Mouse (Mus musculus) limb, embryonic 11.5 days (tissue): ENCODE data around the gene Pdzrn3. TPM values are rescaled to one million over a fixed set of nuclear protein-coding genes. Genes with fewer than 3 reads are reported as not detected.

Source experiments
- ATAC-seq: fragments of 200-750 bp; cut with Nextera tagmentation; 2 replicates; pipeline ENCODE4 v1.8.0; 2017; ENCODE audit warnings: low read depth; ENCODE audit not compliant: insufficient number of reproducible peaks, low FRiP score, low TSS enrichment
- DNase-seq: peaks from one replicate; pipeline ENCODE4 v3.0.0-alpha.2; 2015; ENCODE audit warnings: low spot score
- H3K27ac ChIP-seq: fragments of 300-500 bp; sonication (generic); replicated peaks from 2 replicates; pipeline ENCODE4 v1.5.1; 2014; ENCODE audit warnings: low read depth, mild to moderate bottlenecking, low read length
- H3K27me3 ChIP-seq: fragments of 300-500 bp; sonication (generic); 2 replicates; pipeline ENCODE4 v1.6.1; 2014; ENCODE audit warnings: mild to moderate bottlenecking, low read length, mixed read lengths; ENCODE audit not compliant: control insufficient read depth, insufficient read depth
- H3K36me3 ChIP-seq: fragments of 300-500 bp; sonication (generic); 2 replicates; pipeline ENCODE4 v1.6.1; 2014; ENCODE audit warnings: mild to moderate bottlenecking, low read length, moderate library complexity, mixed read lengths; ENCODE audit not compliant: control insufficient read depth, insufficient read depth
- H3K4me1 ChIP-seq: fragments of 300-500 bp; sonication (generic); 2 replicates; pipeline ENCODE4 v1.6.1; 2014; ENCODE audit warnings: low read length, mixed read lengths; ENCODE audit not compliant: control insufficient read depth, insufficient read depth
- H3K4me2 ChIP-seq: fragments of 300-500 bp; sonication (generic); 2 replicates; pipeline ENCODE4 v1.6.1; 2014; ENCODE audit warnings: low read depth, mild to moderate bottlenecking, moderate library complexity; ENCODE audit not compliant: severe bottlenecking
- H3K4me3 ChIP-seq: fragments of 300-500 bp; sonication (generic); 2 replicates; pipeline ENCODE4 v1.5.1; 2014; ENCODE audit warnings: low read depth, low read length
- H3K9ac ChIP-seq: fragments of 300-500 bp; sonication (generic); 2 replicates; pipeline ENCODE4 v1.6.1; 2014; ENCODE audit warnings: mild to moderate bottlenecking, low read length
- H3K9me3 ChIP-seq: fragments of 300-500 bp; sonication (generic); 2 replicates; pipeline ENCODE4 v1.6.1; 2016; ENCODE audit warnings: low read length; ENCODE audit not compliant: control insufficient read depth
- WGBS: fragments of 180-500 bp; shearing (Covaris S2); extraction: QIAGEN DNeasy Blood & Tissue Kit; methylation state at CpG from one replicate; pipeline ENCODE4 v1.1.7; 2014; 5-methylcytosine and 5-hydroxymethylcytosine counted together
- polyA plus RNA-seq: library from polyadenylated mRNA; unstranded; fragments of >200 nt; fragmentation: Nextera tagmentation; extraction: Ambion mirVana; gene quantifications from 2 replicates; pipeline ENCODE4 v1.2.1, GENCODE M21; 2014

Gene Pdzrn3
- polyA plus RNA-seq, 1 experiment from 2014 or later = 11.1 TPM

- H3K27me3 ChIP-seq = no peaks in the 10 kb centered on the region
- ATAC-seq = no peak
- no peak for DNase-seq
- H3K36me3 ChIP-seq = no peaks in the 10 kb centered on the region
- H3K9ac ChIP-seq = no peak overlapping the region
- H3K4me2 ChIP-seq = no peak overlapping the region
- H3K4me3 ChIP-seq = no peak overlapping the region
- H3K4me1 ChIP-seq = peaks cover 27% of the 10 kb centered on the region
- 82% methylated on average over 13 of the region's 13 CpGs for WGBS
- no peaks in the 10 kb centered on the region for H3K9me3 ChIP-seq
- no peak overlapping the region for H3K27ac ChIP-seq
Observed at GRCm38 (mm10) chr6:101278286-101278932, 99.3 kb downstream of the Pdzrn3 start.

- Histone ChIP-seq H3K4me3 (no peak overlapping the region), H3K27me3 (no peaks in the 10 kb centered on the region), H3K9me3 (no peaks in the 10 kb centered on the region), H3K27ac (no peak overlapping the region), H3K4me2 (no peak overlapping the region), H3K36me3 (no peaks in the 10 kb centered on the region), H3K9ac (no peak overlapping the region), H3K4me1 (peaks cover 24% of the 10 kb centered on the region)
- WGBS = 87% methylated on average over 8 of the region's 8 CpGs
- ATAC-seq (no peak), DNase-seq (no peak)
Observed at GRCm38 (mm10) chr6:101276261-101276660, 101.4 kb downstream of the Pdzrn3 start.

GRCm38 (mm10) chr6:101275806-101276205 is 101.9 kb downstream of the Pdzrn3 start:
- Histone ChIP-seq H3K4me2 (no peak overlapping the region), H3K9ac (no peak overlapping the region), H3K4me3 (no peak overlapping the region), H3K4me1 (peaks cover 23% of the 10 kb centered on the region), H3K27ac (no peak overlapping the region), H3K36me3 (no peaks in the 10 kb centered on the region), H3K9me3 (no peaks in the 10 kb centered on the region), H3K27me3 (no peaks in the 10 kb centered on the region)
- 65% methylated on average over 3 of the region's 3 CpGs for WGBS
- ATAC-seq (no peak), DNase-seq (no peak)

DNA sequence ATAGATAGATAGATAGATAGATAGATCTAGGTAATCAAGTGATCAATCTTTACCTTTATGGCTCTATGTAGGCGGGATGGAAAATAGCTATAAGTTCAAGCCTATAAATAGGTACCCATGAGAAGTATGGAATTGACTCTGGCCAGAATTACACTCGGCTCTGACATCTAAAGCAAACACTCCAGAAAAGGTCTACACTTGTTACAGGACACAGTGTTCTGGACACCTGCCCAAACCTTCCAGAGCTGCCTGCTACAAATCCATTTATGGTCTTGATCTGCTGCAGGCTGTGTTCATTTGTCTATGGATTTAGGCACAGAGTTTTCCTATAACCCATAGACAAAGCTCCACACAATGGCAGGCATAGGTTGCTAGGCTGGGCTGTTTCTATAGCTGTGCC is 102.9 kb downstream of the Pdzrn3 start:
- Histone ChIP-seq H3K9ac (no peak overlapping the region), H3K4me2 (no peak overlapping the region), H3K27ac (no peak overlapping the region), H3K4me3 (no peak overlapping the region), H3K4me1 (peaks cover 22% of the 10 kb centered on the region), H3K9me3 (no peaks in the 10 kb centered on the region), H3K36me3 (no peaks in the 10 kb centered on the region), H3K27me3 (no peaks in the 10 kb centered on the region)
- WGBS = 90% methylated on average over 2 of the region's 2 CpGs
- ATAC-seq = no peak
- no peak for DNase-seq

DNA sequence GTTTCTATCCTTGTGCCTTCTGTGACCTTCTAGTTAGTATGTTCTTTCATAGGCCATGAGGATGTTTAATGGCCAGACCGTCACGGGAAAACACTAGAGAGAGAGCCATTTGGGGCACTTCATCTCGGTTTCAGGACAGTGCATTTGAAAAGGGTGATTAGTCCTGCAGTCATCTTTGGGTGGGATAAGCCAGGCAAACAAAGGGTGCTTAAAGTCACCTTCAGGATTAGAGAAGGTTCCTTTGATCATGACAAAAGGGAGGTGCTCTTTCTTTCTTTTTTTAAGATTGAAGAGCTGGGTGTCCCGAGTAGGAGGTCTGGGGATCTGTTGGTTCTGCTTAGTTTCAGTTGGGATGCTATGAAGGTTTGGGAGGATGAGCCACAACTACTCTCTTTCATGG is 105.4 kb downstream of the Pdzrn3 start:
- Histone ChIP-seq H3K4me3 (no peak overlapping the region), H3K27ac (no peak overlapping the region), H3K9ac (no peak overlapping the region), H3K4me1 (peaks cover 40% of the 10 kb centered on the region), H3K27me3 (no peaks in the 10 kb centered on the region), H3K9me3 (no peaks in the 10 kb centered on the region), H3K4me2 (no peak overlapping the region), H3K36me3 (no peaks in the 10 kb centered on the region)
- DNase-seq (no peak), ATAC-seq (no peak)
- WGBS = 15% methylated on average over 4 of the region's 4 CpGs

GRCm38 (mm10) chr6:101271378-101272135 is 106.1 kb downstream of the Pdzrn3 start:
- peaks cover 40% of the 10 kb centered on the region for H3K4me1 ChIP-seq
- ATAC-seq (no peak), DNase-seq (no peak)
- 16% methylated on average over 15 of the region's 15 CpGs for WGBS
- H3K36me3 ChIP-seq = no peaks in the 10 kb centered on the region
- no peak overlapping the region for H3K27ac ChIP-seq
- no peak overlapping the region for H3K4me3 ChIP-seq
- no peaks in the 10 kb centered on the region for H3K27me3 ChIP-seq
- H3K4me2 ChIP-seq = no peak overlapping the region
- no peaks in the 10 kb centered on the region for H3K9me3 ChIP-seq
- H3K9ac ChIP-seq = no peak overlapping the region

- ATAC-seq (peak; percentile 35; the same call in 1 of the 2 replicates), DNase-seq (peak; percentile 52)
- no peaks in the 10 kb centered on the region for H3K27me3 ChIP-seq
- H3K36me3 ChIP-seq = no peaks in the 10 kb centered on the region
- H3K9me3 ChIP-seq = no peaks in the 10 kb centered on the region
- peaks cover 40% of the 10 kb centered on the region for H3K4me1 ChIP-seq
- 37% methylated on average over 7 of the region's 7 CpGs for WGBS
- 0 out of 2 replicates have a peak overlapping the region, but pooled peaks have one; percentile 7 for H3K4me2 ChIP-seq
- H3K4me3 ChIP-seq = no peak overlapping the region
- H3K9ac ChIP-seq = no peak overlapping the region
- peak overlapping the region; percentile 80 for H3K27ac ChIP-seq
Observed at GRCm38 (mm10) chr6:101270095-101270826, 107.4 kb downstream of the Pdzrn3 start.

GRCm38 (mm10) chr6:101269335-101270094 is 108.2 kb downstream of the Pdzrn3 start:
- no peak overlapping the region for H3K9ac ChIP-seq
- 49% methylated on average over 10 of the region's 10 CpGs for WGBS
- no peak overlapping the region for H3K4me3 ChIP-seq
- no peaks in the 10 kb centered on the region for H3K36me3 ChIP-seq
- H3K4me1 ChIP-seq = peaks cover 40% of the 10 kb centered on the region
- DNase-seq = no peak
- no peaks in the 10 kb centered on the region for H3K27me3 ChIP-seq
- no peaks in the 10 kb centered on the region for H3K9me3 ChIP-seq
- 0 out of 2 replicates have a peak overlapping the region, but pooled peaks have one; percentile 7 for H3K4me2 ChIP-seq
- peak overlapping the region; percentile 80 for H3K27ac ChIP-seq
- no peak for ATAC-seq
